Mouse (Mus musculus) thymus, adult 2 months (tissue): ENCODE results near the gene Ebf3. TPM values are rescaled to one million over a fixed set of nuclear protein-coding genes. Genes with fewer than 3 reads are reported as not detected.

Experiments used
- DNase-seq: peaks from one replicate; pipeline ENCODE4 v3.0.0; 2021
- H3K27ac ChIP-seq: fragments of 200-500 bp; 2 replicates; pipeline ENCODE4 v1.5.1; 2012; ENCODE audit warnings: low read length, control low read depth; ENCODE audit not compliant: control insufficient read depth, insufficient read depth
- H3K27me3 ChIP-seq: fragments of 200-500 bp; 2 replicates; pipeline ENCODE4 v1.6.1; 2012; ENCODE audit warnings: mild to moderate bottlenecking, low read length, moderate library complexity, mixed read lengths; ENCODE audit not compliant: control insufficient read depth, insufficient read depth
- H3K36me3 ChIP-seq: fragments of 200-500 bp; 2 replicates; pipeline ENCODE4 v1.6.1; 2012; ENCODE audit warnings: mild to moderate bottlenecking, low read length, moderate library complexity; ENCODE audit not compliant: control insufficient read depth, insufficient read depth
- H3K4me1 ChIP-seq: fragments of 200-500 bp; replicated peaks from 2 replicates; pipeline ENCODE4 v1.6.1; 2012; ENCODE audit warnings: low read length; ENCODE audit not compliant: control insufficient read depth, insufficient read depth
- H3K4me3 ChIP-seq: fragments of 200-500 bp; 2 replicates; pipeline ENCODE4 v1.5.1; 2012; ENCODE audit warnings: mild to moderate bottlenecking, low read length, control low read depth, moderate library complexity; ENCODE audit not compliant: control insufficient read depth, insufficient read depth
- CTCF ChIP-seq: fragments of 200-500 bp; IDR thresholded peaks from 2 replicates; pipeline ENCODE4 v1.5.1; 2012; ENCODE audit warnings: mild to moderate bottlenecking, control low read depth, low read length, moderate library complexity, borderline replicate concordance; ENCODE audit not compliant: control insufficient read depth, poor library complexity, insufficient read depth; ENCODE audit errors: extremely low read depth
- POLR2A ChIP-seq: fragments of 200-500 bp; IDR thresholded peaks from 2 replicates; pipeline ENCODE4 v1.6.1; 2012; ENCODE audit warnings: mild to moderate bottlenecking, low read length, control low read depth, moderate library complexity; ENCODE audit not compliant: control insufficient read depth, poor library complexity, insufficient read depth; ENCODE audit errors: extremely low read depth
- WGBS: fragments of 180-500 bp; shearing (Covaris S2); methylation state at CpG from one replicate; pipeline ENCODE4 v1.1.7; 2018; 5-methylcytosine and 5-hydroxymethylcytosine counted together
- polyA plus RNA-seq: library from polyadenylated mRNA; depleted of rRNA; stranded (reverse); fragments of >200 nt; gene quantifications from 2 replicates; pipeline ENCODE4 v1.2.3, GENCODE M21; 2012

The Ebf3 gene
- polyA plus RNA-seq, 1 experiment = 2.1 TPM

GRCm38 (mm10) chr7:137222831-137223505 is 91.3 kb downstream of the Ebf3 start:
- Histone ChIP-seq H3K27me3 (no peaks in the 10 kb centered on the region), H3K4me3 (no peak overlapping the region), H3K4me1 (no peaks in the 10 kb centered on the region), H3K36me3 (no peaks in the 10 kb centered on the region), H3K27ac (no peak overlapping the region)
- no peak for TF ChIP-seq POLR2A
- 95% methylated on average over 6 of the region's 6 CpGs for WGBS
- no peak for DNase-seq

GRCm38 (mm10) chr7:137221599-137221998 is 92.6 kb downstream of the Ebf3 start:
- no peak overlapping the region for H3K4me3 ChIP-seq
- H3K27me3 ChIP-seq = no peaks in the 10 kb centered on the region
- H3K4me1 ChIP-seq = no peaks in the 10 kb centered on the region
- no peak for DNase-seq
- TF ChIP-seq POLR2A = no peak
- TF ChIP-seq CTCF = no peak
- H3K27ac ChIP-seq = no peak overlapping the region
- H3K36me3 ChIP-seq = no peaks in the 10 kb centered on the region
- WGBS = 64% methylated on average over 6 of the region's 6 CpGs

- TF ChIP-seq POLR2A (no peak), CTCF (no peak)
- Histone ChIP-seq H3K4me1 (no peaks in the 10 kb centered on the region), H3K27me3 (no peaks in the 10 kb centered on the region), H3K36me3 (no peaks in the 10 kb centered on the region), H3K27ac (no peak overlapping the region), H3K4me3 (no peak overlapping the region)
- 92% methylated on average over 4 of the region's 4 CpGs for WGBS
- no peak for DNase-seq
These were observed 93.8 kb downstream of the Ebf3 start for GRCm38 (mm10) chr7:137220436-137220835.

GRCm38 (mm10) chr7:137218706-137219105 is 95.5 kb downstream of the Ebf3 start:
- no peaks in the 10 kb centered on the region for H3K36me3 ChIP-seq
- no peak for TF ChIP-seq CTCF
- TF ChIP-seq POLR2A = no peak
- no peak overlapping the region for H3K27ac ChIP-seq
- no peak for DNase-seq
- H3K27me3 ChIP-seq = no peaks in the 10 kb centered on the region
- H3K4me1 ChIP-seq = no peaks in the 10 kb centered on the region
- 91% methylated on average over 12 of the region's 12 CpGs for WGBS
- H3K4me3 ChIP-seq = no peak overlapping the region

GRCm38 (mm10) chr7:137213444-137213843 is 100.8 kb downstream of the Ebf3 start:
- H3K27ac ChIP-seq = no peak overlapping the region
- no peaks in the 10 kb centered on the region for H3K36me3 ChIP-seq
- H3K4me1 ChIP-seq = no peaks in the 10 kb centered on the region
- 78% methylated on average over 1 of the region's 1 CpGs for WGBS
- no peak for DNase-seq
- TF ChIP-seq CTCF = no peak
- TF ChIP-seq POLR2A = no peak
- H3K4me3 ChIP-seq = no peak overlapping the region
- no peaks in the 10 kb centered on the region for H3K27me3 ChIP-seq

- H3K27ac ChIP-seq = no peak overlapping the region
- TF ChIP-seq CTCF = no peak
- no peak for TF ChIP-seq POLR2A
- H3K27me3 ChIP-seq = no peaks in the 10 kb centered on the region
- H3K36me3 ChIP-seq = no peaks in the 10 kb centered on the region
- H3K4me1 ChIP-seq = no peaks in the 10 kb centered on the region
- H3K4me3 ChIP-seq = no peak overlapping the region
- WGBS = 75% methylated on average over 4 of the region's 4 CpGs
- no peak for DNase-seq
These were observed 102.9 kb downstream of the Ebf3 start for GRCm38 (mm10) chr7:137211332-137211731.
